Mouse (Mus musculus) embryonic facial prominence, embryonic 10.5 days (tissue): ENCODE data around the gene Olfr1013. TPM values are rescaled to one million over a fixed set of nuclear protein-coding genes. Genes with fewer than 3 reads are reported as not detected.

Source experiments
- DNase-seq: peaks from one replicate; pipeline ENCODE4 v3.0.0-alpha.2; 2017; ENCODE audit warnings: low spot score
- H3K27ac ChIP-seq: fragments of 300-500 bp; sonication (generic); replicated peaks from 2 replicates; pipeline ENCODE4 v1.5.1; 2016; ENCODE audit warnings: mild to moderate bottlenecking
- H3K27me3 ChIP-seq: fragments of 300-500 bp; sonication (generic); replicated peaks from 2 replicates; pipeline ENCODE4 v1.6.1; 2016; ENCODE audit warnings: low read depth, mild to moderate bottlenecking; ENCODE audit not compliant: poor library complexity, severe bottlenecking
- H3K36me3 ChIP-seq: fragments of 300-500 bp; sonication (generic); replicated peaks from 2 replicates; pipeline ENCODE4 v1.6.1; 2016; ENCODE audit warnings: mild to moderate bottlenecking, moderate library complexity
- H3K4me1 ChIP-seq: fragments of 300-500 bp; sonication (generic); 2 replicates; pipeline ENCODE4 v1.6.1; 2016
- H3K4me3 ChIP-seq: fragments of 300-500 bp; sonication (generic); 2 replicates; pipeline ENCODE4 v1.5.1; 2016; ENCODE audit warnings: mild to moderate bottlenecking, moderate library complexity
- H3K9me3 ChIP-seq: fragments of 300-500 bp; sonication (generic); 2 replicates; pipeline ENCODE4 v1.6.1; 2016; ENCODE audit warnings: mild to moderate bottlenecking
- WGBS: fragments of 180-500 bp; shearing (Covaris S2); methylation state at CpG from one replicate; pipeline ENCODE4 v1.1.7; 2016; 5-methylcytosine and 5-hydroxymethylcytosine counted together
- polyA plus RNA-seq: library from polyadenylated mRNA; unstranded; fragments of >200 nt; fragmentation: Nextera tagmentation; extraction: Ambion mirVana; gene quantifications from 2 replicates; pipeline ENCODE4 v1.2.1, GENCODE M21; 2016

Olfr1013 gene
- not detected in 2 replicates for polyA plus RNA-seq

GRCm38 (mm10) chr2:85766798-85767197 lies at the start of gene Olfr1013:
TSS of gene Olfr1013 (plus strand) at chr2:85767098.
- Histone ChIP-seq H3K27ac (no peak within 1 kb of the TSS), H3K27me3 (no peaks in the 10 kb centered on the region), H3K4me3 (no peak within 1 kb of the TSS), H3K4me1 (no peaks in the 10 kb centered on the region), H3K36me3 (no peaks in the 10 kb centered on the region), H3K9me3 (no peaks in the 10 kb centered on the region)
- no peak for DNase-seq

DNA sequence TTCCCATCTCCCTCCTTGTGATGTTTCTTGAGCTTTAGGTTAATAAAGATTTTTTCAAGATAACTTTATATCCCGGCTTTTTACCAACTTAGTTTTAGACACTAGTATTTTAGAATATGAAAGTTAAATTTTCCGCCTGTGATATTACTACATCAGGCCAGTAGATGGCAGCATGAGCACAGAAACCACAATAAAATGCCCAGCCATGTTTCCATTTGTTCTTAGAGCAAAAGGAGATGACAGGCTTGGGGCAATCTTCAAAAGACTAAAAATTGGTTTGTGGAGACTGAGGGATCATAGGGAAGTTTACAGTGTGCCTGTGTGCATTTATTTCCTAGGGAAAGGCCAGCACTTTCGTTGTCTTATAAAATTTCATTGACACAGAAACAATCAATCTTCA lies 41.1 kb upstream of the Olfr1013 start:
- Histone ChIP-seq H3K27me3 (no peaks in the 10 kb centered on the region), H3K27ac (no peak overlapping the region), H3K36me3 (no peaks in the 10 kb centered on the region), H3K4me1 (no peaks in the 10 kb centered on the region), H3K9me3 (no peaks in the 10 kb centered on the region), H3K4me3 (no peak overlapping the region)
- 23% methylated on average over 3 of the region's 3 CpGs for WGBS
- peak; percentile 20 for DNase-seq

DNA sequence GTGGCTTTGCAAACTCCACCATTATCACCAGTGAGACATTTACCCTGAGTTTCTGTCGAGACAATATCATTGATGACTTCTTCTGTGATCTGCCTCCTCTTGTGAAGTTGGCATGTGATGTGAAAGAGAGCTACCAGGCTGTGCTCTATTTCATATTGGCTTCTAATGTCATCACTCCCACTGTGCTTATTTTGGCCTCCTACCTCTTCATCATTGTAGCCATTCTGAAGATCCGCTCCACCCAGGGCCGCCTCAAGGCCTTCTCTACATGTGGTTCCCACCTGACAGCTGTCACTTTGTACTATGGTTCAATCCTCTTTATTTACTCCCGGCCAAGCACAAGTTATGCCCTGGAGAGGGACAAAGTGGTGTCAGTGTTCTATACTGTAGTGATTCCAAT lies 13.1 kb upstream of the Olfr1013 start:
- H3K27me3 ChIP-seq, result no peaks in the 10 kb centered on the region
- WGBS, result 81% methylated on average over 4 of the region's 4 CpGs
- DNase-seq, result no peak
- H3K27ac ChIP-seq, result no peak overlapping the region
- H3K4me1 ChIP-seq, result no peaks in the 10 kb centered on the region
- H3K4me3 ChIP-seq, result no peak overlapping the region
- H3K36me3 ChIP-seq, result no peaks in the 10 kb centered on the region
- H3K9me3 ChIP-seq, result no peaks in the 10 kb centered on the region

DNA sequence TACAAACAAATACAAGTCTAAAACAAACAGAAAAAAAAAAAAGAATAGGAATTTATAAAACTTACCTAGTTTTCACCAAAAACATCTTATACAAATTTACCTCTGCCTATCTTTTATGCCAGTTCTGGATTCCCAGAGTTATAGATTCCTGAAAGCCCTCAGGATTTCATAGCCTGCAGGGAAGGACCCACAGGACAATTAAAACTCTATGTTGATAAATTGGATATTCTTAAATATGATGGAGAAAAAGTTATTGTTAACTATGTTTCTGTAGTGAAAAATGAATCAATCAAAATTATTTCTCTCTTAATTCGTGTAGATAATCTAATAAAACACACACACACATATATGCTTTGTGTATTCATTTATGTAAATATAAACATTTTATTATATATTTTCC lies 4.2 kb upstream of the Olfr1013 start, which contains the start of gene Olfr1012:
Gene Olfr1012, minus strand, starts transcription at position 101 of the 400 bp plus-strand sequence.
- 76% methylated on average over 1 of the region's 1 CpGs for WGBS

GRCm38 (mm10) chr2:85772413-85772812 lies 5.5 kb downstream of the Olfr1013 start, which contains the start of gene Olfr1014:
TSS of gene Olfr1014 (plus strand) at chr2:85772713.
- Histone ChIP-seq H3K4me1 (no peaks in the 10 kb centered on the region), H3K27ac (no peak within 1 kb of the TSS), H3K4me3 (no peak within 1 kb of the TSS), H3K9me3 (no peaks in the 10 kb centered on the region), H3K27me3 (no peaks in the 10 kb centered on the region), H3K36me3 (no peaks in the 10 kb centered on the region)
- no peak for DNase-seq

More for the DNA sequence above, 4.2 kb upstream of the Olfr1013 start, which contains the start of gene Olfr1012:
- Histone ChIP-seq H3K9me3 (no peaks in the 10 kb centered on the region), H3K27me3 (no peaks in the 10 kb centered on the region), H3K27ac (no peak within 1 kb of the TSS), H3K4me1 (no peaks in the 10 kb centered on the region), H3K4me3 (no peak within 1 kb of the TSS), H3K36me3 (no peaks in the 10 kb centered on the region)
- DNase-seq, result no peak

DNA sequence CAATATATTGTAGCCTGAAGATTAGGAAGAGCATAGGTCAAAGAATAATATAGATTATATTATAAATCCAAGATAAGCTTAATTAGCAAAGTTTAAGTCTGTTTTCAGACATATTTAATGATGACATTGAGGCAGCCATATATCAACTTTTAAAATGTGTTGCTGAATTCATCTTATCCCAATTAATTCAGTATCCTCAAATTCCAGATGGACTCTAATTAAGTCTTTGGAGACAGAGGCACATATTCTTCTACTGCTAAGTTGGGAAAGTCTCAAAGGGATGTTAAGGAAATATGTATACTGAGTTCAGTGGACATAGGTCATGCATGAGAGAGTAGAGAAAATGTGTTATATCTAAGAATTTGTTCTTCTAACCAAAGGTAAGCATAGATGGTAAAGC lies 14.8 kb downstream of the Olfr1013 start, which contains the start of gene Olfr1015:
Gene Olfr1015, plus strand, starts transcription at position 301 of the 400 bp plus-strand sequence.
- H3K4me1 ChIP-seq, result no peaks in the 10 kb centered on the region
- H3K36me3 ChIP-seq, result no peaks in the 10 kb centered on the region
- no peaks in the 10 kb centered on the region for H3K9me3 ChIP-seq
- no peak within 1 kb of the TSS for H3K4me3 ChIP-seq
- no peak for DNase-seq
- no peak within 1 kb of the TSS for H3K27ac ChIP-seq
- H3K27me3 ChIP-seq, result no peaks in the 10 kb centered on the region

- no peaks in the 10 kb centered on the region for H3K4me1 ChIP-seq
- H3K27ac ChIP-seq, result no peak overlapping the region
- no peaks in the 10 kb centered on the region for H3K27me3 ChIP-seq
- H3K36me3 ChIP-seq, result no peaks in the 10 kb centered on the region
- 39% methylated on average over 2 of the region's 2 CpGs for WGBS
- DNase-seq, result no peak
- no peaks in the 10 kb centered on the region for H3K9me3 ChIP-seq
- no peak overlapping the region for H3K4me3 ChIP-seq
These were observed 25.4 kb downstream of the Olfr1013 start for GRCm38 (mm10) chr2:85792331-85792730.

DNA sequence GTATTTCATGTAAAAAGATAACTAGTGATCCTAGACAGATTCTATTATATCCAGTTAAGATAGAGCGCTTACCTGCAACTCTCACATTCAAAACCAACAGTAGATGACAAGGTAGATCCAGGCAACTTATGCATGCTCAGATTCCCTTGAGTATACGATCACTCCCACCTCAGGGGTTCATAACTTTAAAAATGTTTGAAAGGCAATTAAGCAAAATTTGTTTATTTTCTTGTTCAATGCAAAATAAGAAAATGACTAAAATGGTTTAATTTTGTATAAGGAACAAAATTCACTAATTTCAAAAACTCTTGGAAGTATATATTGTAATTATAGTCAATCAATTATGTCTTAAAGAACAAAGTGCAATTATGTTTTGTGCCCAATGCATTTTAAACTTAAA lies 35.5 kb downstream of the Olfr1013 start, which contains the start of gene Olfr1016:
Gene Olfr1016, minus strand, starts transcription at position 101 of the 400 bp plus-strand sequence.
- no peak within 1 kb of the TSS for H3K4me3 ChIP-seq
- no peaks in the 10 kb centered on the region for H3K4me1 ChIP-seq
- no peak for DNase-seq
- H3K27me3 ChIP-seq, result no peaks in the 10 kb centered on the region
- 89% methylated on average over 2 of the region's 2 CpGs for WGBS
- H3K27ac ChIP-seq, result no peak within 1 kb of the TSS
- no peaks in the 10 kb centered on the region for H3K9me3 ChIP-seq
- no peaks in the 10 kb centered on the region for H3K36me3 ChIP-seq

DNA sequence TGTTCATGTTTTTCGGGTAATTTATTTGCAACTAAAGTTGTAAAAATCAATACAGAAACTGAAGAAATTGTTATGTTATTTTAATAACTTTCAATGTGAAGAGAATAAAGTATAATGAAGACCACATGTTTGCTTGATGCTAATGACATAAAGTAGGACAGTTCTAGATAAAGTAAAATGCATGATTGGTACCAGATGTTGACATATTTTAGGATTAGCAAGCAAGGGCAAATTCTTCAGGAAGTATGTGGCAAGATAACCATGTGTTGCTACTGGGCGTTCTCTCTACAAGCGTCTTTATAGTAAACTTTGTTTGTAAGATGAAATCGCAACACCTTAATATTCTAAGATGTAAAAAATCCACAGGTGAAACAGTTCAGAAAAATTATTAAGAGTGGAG lies 37.6 kb downstream of the Olfr1013 start:
- H3K4me3 ChIP-seq, result no peak overlapping the region
- 63% methylated on average over 4 of the region's 4 CpGs for WGBS

GRCm38 (mm10) chr2:85818179-85818578 lies 51.3 kb downstream of the Olfr1013 start, which contains the start of gene Olfr1018:
TSS of gene Olfr1018 (plus strand) at chr2:85818479.
- DNase-seq, result no peak
- Histone ChIP-seq H3K27ac (no peak within 1 kb of the TSS), H3K9me3 (no peaks in the 10 kb centered on the region), H3K4me3 (no peak within 1 kb of the TSS), H3K36me3 (no peaks in the 10 kb centered on the region), H3K27me3 (no peaks in the 10 kb centered on the region), H3K4me1 (no peaks in the 10 kb centered on the region)

More for the DNA sequence above, 37.6 kb downstream of the Olfr1013 start:
- Histone ChIP-seq H3K27me3 (no peaks in the 10 kb centered on the region), H3K27ac (no peak overlapping the region), H3K36me3 (no peaks in the 10 kb centered on the region), H3K4me1 (no peaks in the 10 kb centered on the region), H3K9me3 (no peaks in the 10 kb centered on the region)
- DNase-seq, result no peak

Other genes with a start within 250 kb of the Olfr1013 start
- gene 4833423E24Rik, start 248.1 kb upstream of the Olfr1013 start, polyA plus RNA-seq, result 0.09 TPM in 1 of 2 replicates, not detected in the other
- not detected in 2 replicates for gene Olfr996, start 187.9 kb upstream of the Olfr1013 start, polyA plus RNA-seq
- not detected in 2 replicates for gene Olfr998, start 178.2 kb upstream of the Olfr1013 start, polyA plus RNA-seq
- not detected in 2 replicates for gene Olfr1000, start 155.2 kb upstream of the Olfr1013 start, polyA plus RNA-seq
- not detected in 2 replicates for gene Olfr1002, start 116.4 kb upstream of the Olfr1013 start, polyA plus RNA-seq
- not detected in 2 replicates for gene Olfr154, start 102.6 kb upstream of the Olfr1013 start, polyA plus RNA-seq
- not detected in 2 replicates for gene Olfr1006, start 88.3 kb upstream of the Olfr1013 start, polyA plus RNA-seq
- gene Olfr1008, start 77.7 kb upstream of the Olfr1013 start, polyA plus RNA-seq, result not detected in 2 replicates
- gene Olfr1009, start 51.7 kb upstream of the Olfr1013 start, polyA plus RNA-seq, result not detected in 2 replicates
- not detected in 2 replicates for gene Olfr1012, start 4.3 kb upstream of the Olfr1013 start, polyA plus RNA-seq
- gene Olfr1014, start 5.6 kb downstream of the Olfr1013 start, polyA plus RNA-seq, result not detected in 2 replicates
- not detected in 2 replicates for gene Olfr1015, start 14.9 kb downstream of the Olfr1013 start, polyA plus RNA-seq
- not detected in 2 replicates for gene Olfr1016, start 35.4 kb downstream of the Olfr1013 start, polyA plus RNA-seq
- not detected in 2 replicates for gene Olfr1018, start 51.4 kb downstream of the Olfr1013 start, polyA plus RNA-seq
- not detected in 2 replicates for gene Olfr1019, start 78.4 kb downstream of the Olfr1013 start, polyA plus RNA-seq
- not detected in 2 replicates for gene Olfr1020, start 79.9 kb downstream of the Olfr1013 start, polyA plus RNA-seq
- gene Olfr1022, start 101.5 kb downstream of the Olfr1013 start, polyA plus RNA-seq, result not detected in 2 replicates
- not detected in 2 replicates for gene Olfr1023, start 118.5 kb downstream of the Olfr1013 start, polyA plus RNA-seq
- gene Olfr1024, start 138.0 kb downstream of the Olfr1013 start, polyA plus RNA-seq, result not detected in 2 replicates
- not detected in 2 replicates for gene Olfr1025-ps1, start 148.1 kb downstream of the Olfr1013 start, polyA plus RNA-seq
- not detected in 2 replicates for gene Olfr1026, start 154.5 kb downstream of the Olfr1013 start, polyA plus RNA-seq
- gene Olfr1028, start 183.3 kb downstream of the Olfr1013 start, polyA plus RNA-seq, result not detected in 2 replicates
- gene Olfr1029, start 206.8 kb downstream of the Olfr1013 start, polyA plus RNA-seq, result not detected in 2 replicates
- gene Olfr1030, start 212.2 kb downstream of the Olfr1013 start, polyA plus RNA-seq, result not detected in 2 replicates
- not detected in 2 replicates for gene Olfr1031, start 223.2 kb downstream of the Olfr1013 start, polyA plus RNA-seq
- not detected in 2 replicates for gene Olfr1032, start 238.4 kb downstream of the Olfr1013 start, polyA plus RNA-seq